Mouse (Mus musculus): ENCODE data around the gene Mfsd11. TPM values are rescaled to one million over a fixed set of nuclear protein-coding genes. Genes with fewer than 3 reads are reported as not detected.

Mfsd11 gene
- polyA plus RNA-seq, 1 experiment: 109 TPM

DNA sequence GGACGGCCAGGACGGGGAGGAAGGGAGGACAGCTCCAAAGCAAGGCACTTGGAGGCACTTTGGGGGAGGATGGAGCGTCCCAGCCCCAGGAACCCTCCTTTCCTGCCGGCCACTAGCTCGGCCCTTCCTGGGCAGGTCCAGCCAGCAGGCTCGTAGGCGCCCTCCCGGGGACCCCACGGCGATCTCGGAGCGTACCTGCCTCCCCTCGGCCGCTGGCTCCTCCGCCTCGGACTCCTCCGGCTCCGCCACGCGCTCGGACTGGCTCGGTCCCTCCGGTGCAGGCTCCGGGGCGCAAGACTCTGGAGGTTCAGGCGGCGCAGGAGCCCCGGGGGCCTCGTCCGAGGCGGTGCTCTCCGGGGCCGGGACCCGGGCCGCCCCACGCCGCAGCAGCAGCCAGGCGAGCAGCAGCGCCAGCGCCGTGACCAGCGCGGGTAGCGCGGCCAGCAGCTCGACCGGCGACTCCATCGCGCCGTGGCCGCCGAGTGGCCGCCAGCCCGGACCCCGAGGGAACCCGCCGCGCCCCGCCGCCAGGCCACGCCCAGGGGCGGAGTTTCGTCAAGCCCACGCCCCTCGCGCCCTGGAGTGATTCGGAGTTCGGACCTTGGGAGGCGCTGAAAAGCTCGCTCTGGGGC lies 24.6 kb upstream of the Mfsd11 start, which contains the start of gene Mxra7:
Mxra7 (minus strand) TSS at position 513 of the 632 bp plus-strand sequence.
- peak within 1 kb of the TSS; percentile 73 for H3K27ac ChIP-seq (ENCODE audit: control insufficient read depth, insufficient read depth, low read depth, low read length)
- H3K4me3 ChIP-seq (ENCODE audit: control insufficient read depth, low read depth, low read length): peak within 1 kb of the TSS; percentile 78
- no peaks in the 10 kb centered on the region for H3K27me3 ChIP-seq (ENCODE audit: control insufficient read depth, insufficient read depth, low read length)
- no peaks in the 10 kb centered on the region for H3K36me3 ChIP-seq (ENCODE audit: control insufficient read depth, insufficient read depth, low read length)
- peaks cover 20% of the 10 kb centered on the region for H3K4me1 ChIP-seq (ENCODE audit: control insufficient read depth, insufficient read depth, low read length)
- TF ChIP-seq CTCF (IDR thresholded peaks at IDR 0.05; ENCODE audit: control insufficient read depth, insufficient read depth, insufficient replicate concordance, low read depth, low read length) (no peak), POLR2A (IDR thresholded peaks at IDR 0.05; ENCODE audit: control insufficient read depth, low read depth, low read length) (peak; percentile 65; the same call in 1 of the 2 replicates)

DNA sequence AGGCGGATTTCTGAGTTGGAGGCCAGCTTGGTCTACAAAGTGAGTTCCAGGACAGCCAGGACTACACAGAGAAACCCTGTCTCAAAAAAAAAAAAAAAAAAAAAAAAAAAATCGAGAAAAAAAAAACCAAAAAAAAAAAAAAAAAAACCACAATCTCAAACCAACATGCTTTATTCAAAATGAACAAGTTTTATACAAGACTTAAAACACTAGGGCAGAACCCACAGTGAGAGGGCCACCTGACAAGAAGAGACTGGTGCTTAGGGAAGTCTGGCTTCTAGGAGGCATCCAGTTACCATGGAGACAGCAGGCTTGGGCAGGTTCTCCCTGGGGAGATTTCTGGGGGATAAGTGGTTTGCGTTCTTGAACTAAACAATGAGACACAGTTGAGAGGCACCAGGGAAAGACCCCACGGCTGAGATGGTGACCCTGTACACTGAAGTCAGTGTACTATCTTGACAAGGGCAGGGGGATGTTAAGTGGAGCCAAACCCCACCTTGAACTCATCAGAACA lies 20.0 kb upstream of the Mfsd11 start:
- Histone ChIP-seq H3K4me1 (ENCODE audit: control insufficient read depth, insufficient read depth, low read length) (peaks cover 16% of the 10 kb centered on the region), H3K27ac (ENCODE audit: control insufficient read depth, insufficient read depth, low read depth, low read length) (no peak overlapping the region), H3K36me3 (ENCODE audit: control insufficient read depth, insufficient read depth, low read length) (no peaks in the 10 kb centered on the region), H3K4me3 (ENCODE audit: control insufficient read depth, low read depth, low read length) (no peak overlapping the region), H3K27me3 (ENCODE audit: control insufficient read depth, insufficient read depth, low read length) (no peaks in the 10 kb centered on the region)
- TF ChIP-seq CTCF (IDR thresholded peaks at IDR 0.05; ENCODE audit: control insufficient read depth, insufficient read depth, insufficient replicate concordance, low read depth, low read length): no peak
- TF ChIP-seq POLR2A (IDR thresholded peaks at IDR 0.05; ENCODE audit: control insufficient read depth, low read depth, low read length): no peak

DNA sequence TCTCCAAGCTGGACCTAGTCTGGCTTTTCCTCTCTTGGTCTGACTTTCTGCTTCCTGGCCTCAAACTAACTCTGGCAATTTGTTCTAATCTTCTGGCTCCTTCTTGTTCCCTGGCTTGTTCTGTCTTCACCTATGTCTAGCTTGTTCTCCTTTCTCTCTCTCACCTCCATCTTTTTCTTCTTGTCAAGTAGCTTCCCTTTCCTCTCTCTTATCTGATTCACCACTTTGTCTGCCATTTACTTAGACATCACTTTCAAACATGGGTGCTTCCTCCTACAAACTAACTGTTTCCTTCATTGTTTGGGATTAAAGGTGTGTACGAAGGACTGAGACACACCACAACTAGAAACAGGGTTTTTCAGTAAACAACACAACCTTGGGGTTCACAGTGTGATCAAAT lies 17.3 kb upstream of the Mfsd11 start:
- TF ChIP-seq CTCF (IDR thresholded peaks at IDR 0.05; ENCODE audit: control insufficient read depth, insufficient read depth, insufficient replicate concordance, low read depth, low read length) (no peak), POLR2A (IDR thresholded peaks at IDR 0.05; ENCODE audit: control insufficient read depth, low read depth, low read length) (no peak)
- H3K4me1 ChIP-seq (ENCODE audit: control insufficient read depth, insufficient read depth, low read length): peaks cover 2% of the 10 kb centered on the region
- no peak overlapping the region for H3K4me3 ChIP-seq (ENCODE audit: control insufficient read depth, low read depth, low read length)
- no peak overlapping the region for H3K27ac ChIP-seq (ENCODE audit: control insufficient read depth, insufficient read depth, low read depth, low read length)
- H3K27me3 ChIP-seq (ENCODE audit: control insufficient read depth, insufficient read depth, low read length): no peaks in the 10 kb centered on the region
- H3K36me3 ChIP-seq (ENCODE audit: control insufficient read depth, insufficient read depth, low read length): peaks cover 6% of the 10 kb centered on the region

DNA sequence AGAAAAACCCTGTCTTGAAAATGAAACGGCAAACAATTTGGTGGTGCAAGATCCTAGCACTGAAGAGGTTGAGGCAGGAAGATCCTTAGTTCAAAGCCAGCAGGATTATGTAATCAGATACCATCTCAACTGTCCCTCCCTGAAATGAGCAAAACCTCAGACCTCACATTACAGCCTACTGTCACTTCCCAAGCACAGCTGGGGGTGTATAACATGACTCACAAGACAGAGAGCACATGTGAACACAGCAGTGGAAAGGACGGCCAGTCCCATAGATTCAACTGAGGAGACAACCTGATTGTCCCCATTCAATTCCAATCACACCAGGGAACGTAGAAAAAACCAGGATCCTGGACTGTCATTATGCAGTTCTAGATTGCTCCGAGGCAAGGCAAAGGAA lies 16.0 kb upstream of the Mfsd11 start:
- TF ChIP-seq POLR2A (IDR thresholded peaks at IDR 0.05; ENCODE audit: control insufficient read depth, low read depth, low read length) (no peak), CTCF (IDR thresholded peaks at IDR 0.05; ENCODE audit: control insufficient read depth, insufficient read depth, insufficient replicate concordance, low read depth, low read length) (no peak)
- Histone ChIP-seq H3K27me3 (ENCODE audit: control insufficient read depth, insufficient read depth, low read length) (no peaks in the 10 kb centered on the region), H3K4me3 (ENCODE audit: control insufficient read depth, low read depth, low read length) (no peak overlapping the region), H3K36me3 (ENCODE audit: control insufficient read depth, insufficient read depth, low read length) (peaks cover 7% of the 10 kb centered on the region), H3K4me1 (ENCODE audit: control insufficient read depth, insufficient read depth, low read length) (peaks cover 2% of the 10 kb centered on the region), H3K27ac (ENCODE audit: control insufficient read depth, insufficient read depth, low read depth, low read length) (no peak overlapping the region)

DNA sequence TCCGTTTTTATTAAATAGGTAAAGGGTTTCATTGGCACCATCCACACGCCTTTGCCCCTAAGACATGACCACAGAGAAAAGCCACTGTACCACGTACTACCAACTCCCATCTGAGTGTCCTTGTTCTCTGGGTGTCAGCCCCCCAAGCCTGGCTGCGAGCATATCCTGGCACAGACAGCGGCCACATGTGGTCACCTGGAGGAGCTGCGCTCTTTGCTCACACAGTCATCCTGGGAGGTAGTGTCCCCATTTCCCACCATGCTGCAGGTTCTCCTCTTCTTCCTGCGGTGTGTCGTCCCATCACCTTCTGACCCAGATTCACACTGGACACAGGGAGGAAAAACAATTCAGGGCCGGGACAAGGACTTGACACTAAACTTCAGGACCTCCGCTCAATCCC lies 14.8 kb upstream of the Mfsd11 start:
- no peak overlapping the region for H3K4me3 ChIP-seq (ENCODE audit: control insufficient read depth, low read depth, low read length)
- H3K27ac ChIP-seq (ENCODE audit: control insufficient read depth, insufficient read depth, low read depth, low read length): no peak overlapping the region
- H3K36me3 ChIP-seq (ENCODE audit: control insufficient read depth, insufficient read depth, low read length): peaks cover 9% of the 10 kb centered on the region
- H3K4me1 ChIP-seq (ENCODE audit: control insufficient read depth, insufficient read depth, low read length): peaks cover 4% of the 10 kb centered on the region; the same call in 1 of the 2 replicates
- TF ChIP-seq CTCF (IDR thresholded peaks at IDR 0.05; ENCODE audit: control insufficient read depth, insufficient read depth, insufficient replicate concordance, low read depth, low read length): no peak
- no peak for TF ChIP-seq POLR2A (IDR thresholded peaks at IDR 0.05; ENCODE audit: control insufficient read depth, low read depth, low read length)
- no peaks in the 10 kb centered on the region for H3K27me3 ChIP-seq (ENCODE audit: control insufficient read depth, insufficient read depth, low read length)

DNA sequence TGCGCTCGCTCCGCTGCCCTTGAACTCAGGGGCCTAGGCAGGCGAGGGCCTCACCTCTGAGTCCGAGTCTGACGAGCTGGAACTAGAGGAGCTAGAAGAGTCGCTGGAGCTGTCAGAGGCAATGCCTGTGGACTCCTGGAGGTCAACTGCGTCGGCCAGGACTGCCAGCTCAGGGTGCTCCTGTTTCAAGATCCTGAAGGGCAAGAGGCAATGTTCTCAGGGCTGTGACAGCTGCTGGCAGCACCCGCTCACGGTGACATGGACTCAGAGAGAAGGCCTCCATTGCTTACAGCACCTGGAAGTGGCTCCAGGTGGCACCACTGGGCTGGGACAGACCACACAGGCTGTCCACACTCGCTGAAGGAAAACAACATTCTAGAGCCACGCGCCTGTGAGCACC lies 13.3 kb upstream of the Mfsd11 start:
- H3K4me1 ChIP-seq (ENCODE audit: control insufficient read depth, insufficient read depth, low read length): peaks cover 7% of the 10 kb centered on the region
- no peak overlapping the region for H3K4me3 ChIP-seq (ENCODE audit: control insufficient read depth, low read depth, low read length)
- H3K27me3 ChIP-seq (ENCODE audit: control insufficient read depth, insufficient read depth, low read length): no peaks in the 10 kb centered on the region
- peaks cover 10% of the 10 kb centered on the region for H3K36me3 ChIP-seq (ENCODE audit: control insufficient read depth, insufficient read depth, low read length)
- TF ChIP-seq POLR2A (IDR thresholded peaks at IDR 0.05; ENCODE audit: control insufficient read depth, low read depth, low read length): no peak
- no peak for TF ChIP-seq CTCF (IDR thresholded peaks at IDR 0.05; ENCODE audit: control insufficient read depth, insufficient read depth, insufficient replicate concordance, low read depth, low read length)
- H3K27ac ChIP-seq (ENCODE audit: control insufficient read depth, insufficient read depth, low read depth, low read length): no peak overlapping the region

DNA sequence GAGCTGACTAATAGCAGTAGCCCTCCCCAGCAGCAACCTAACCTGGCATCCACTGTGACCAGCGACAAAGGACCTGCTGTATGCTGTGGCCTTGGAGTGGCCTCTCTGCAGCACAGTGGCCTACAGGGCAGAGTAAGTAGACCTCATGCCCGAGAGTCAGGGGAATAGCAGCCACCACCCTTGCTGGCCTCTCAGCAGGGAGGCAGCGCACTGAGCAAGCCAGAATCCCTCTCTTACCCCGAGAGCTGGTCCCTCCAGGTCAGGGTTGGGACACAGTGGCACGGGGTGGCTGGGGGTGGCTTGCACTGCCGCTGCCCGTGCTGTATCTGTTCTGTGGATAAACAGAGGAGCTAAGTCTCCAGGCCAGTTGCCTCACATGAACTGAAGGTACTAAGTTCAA lies 12.6 kb upstream of the Mfsd11 start:
- Histone ChIP-seq H3K4me1 (ENCODE audit: control insufficient read depth, insufficient read depth, low read length) (peaks cover 7% of the 10 kb centered on the region), H3K27ac (ENCODE audit: control insufficient read depth, insufficient read depth, low read depth, low read length) (peak overlapping the region; percentile 38), H3K36me3 (ENCODE audit: control insufficient read depth, insufficient read depth, low read length) (peaks cover 10% of the 10 kb centered on the region), H3K27me3 (ENCODE audit: control insufficient read depth, insufficient read depth, low read length) (no peaks in the 10 kb centered on the region), H3K4me3 (ENCODE audit: control insufficient read depth, low read depth, low read length) (0 out of 2 replicates have a peak overlapping the region, but pooled peaks have one; percentile 20)
- TF ChIP-seq POLR2A (IDR thresholded peaks at IDR 0.05; ENCODE audit: control insufficient read depth, low read depth, low read length) (no peak; the same call in 1 of the 2 replicates), CTCF (IDR thresholded peaks at IDR 0.05; ENCODE audit: control insufficient read depth, insufficient read depth, insufficient replicate concordance, low read depth, low read length) (no peak)

All from testis, adult 2 months (tissue).